Mouse (Mus musculus): ENCODE measurements around the gene Hnf1a. TPM values are rescaled to one million over a fixed set of nuclear protein-coding genes. Genes with fewer than 3 reads are reported as not detected.

The Hnf1a gene
- total RNA-seq, 1 experiment from 2014 or later = not detected

DNA sequence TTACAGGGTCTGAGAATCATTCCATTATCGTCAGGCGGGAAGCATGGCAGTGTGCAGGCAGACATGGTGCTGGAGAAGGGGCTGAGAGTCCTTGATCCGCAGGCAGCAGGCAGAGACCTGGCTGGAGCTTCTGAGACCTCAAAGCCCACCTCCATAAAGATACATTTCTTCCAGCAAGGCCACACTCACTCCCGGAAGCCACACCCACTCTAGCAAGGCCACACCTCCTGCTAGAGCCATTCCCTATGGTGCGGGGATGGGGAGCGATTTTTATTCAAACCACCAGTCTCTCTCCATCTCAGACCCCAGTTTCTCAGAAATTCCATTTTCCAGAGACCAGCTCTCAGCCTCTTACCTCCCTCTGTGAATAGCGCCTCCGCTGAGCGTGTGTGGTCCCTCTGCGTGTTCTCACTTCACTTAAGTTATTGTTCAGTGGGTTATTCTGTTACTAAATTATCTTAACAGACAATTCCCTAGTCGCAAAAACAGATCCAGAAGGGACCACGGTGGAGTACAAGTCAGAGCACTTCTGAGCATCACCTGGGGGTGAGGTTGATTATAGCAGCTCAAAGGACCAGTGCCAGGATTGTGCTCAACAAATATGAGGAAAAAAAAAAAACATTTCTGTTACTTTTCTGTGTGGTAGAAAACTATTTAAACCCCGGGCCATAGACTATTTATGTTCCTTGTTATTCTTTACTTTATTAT lies 62.1 kb downstream of the Hnf1a start:
- no peak for ATAC-seq (replicated peaks; ENCODE audit: low read depth, poor library complexity, severe bottlenecking)

GRCm38 (mm10) chr5:114902413-114902812 lies 68.5 kb downstream of the Hnf1a start:
- peak; percentile 79 for ATAC-seq (replicated peaks; ENCODE audit: low read depth, poor library complexity, severe bottlenecking)

Other genes starting within 250 kb of the Hnf1a start
- 365 and 466 TPM in 2 replicates for gene Ankrd13a, start 196.4 kb downstream of the Hnf1a start, total RNA-seq (2017)
- gene Git2, start 195.6 kb downstream of the Hnf1a start, total RNA-seq (2017) = 80.9 and 86.3 TPM in 2 replicates
- gene 1500011B03Rik, start 147.6 kb downstream of the Hnf1a start, total RNA-seq (2017) = 59.4 and 74.8 TPM in 2 replicates
- not detected in 2 replicates for gene 4930519G04Rik, start 117.4 kb downstream of the Hnf1a start, total RNA-seq (2017)
- gene Gm9936, start 112.4 kb downstream of the Hnf1a start, total RNA-seq (2017) = not detected in 2 replicates
- gene Oasl2, start 74.2 kb downstream of the Hnf1a start, total RNA-seq (2017) = 9.4 and 10.8 TPM in 2 replicates
- gene Oasl1, start 47.9 kb downstream of the Hnf1a start, total RNA-seq (2017) = 3.3 and 4.3 TPM in 2 replicates
- gene 2210016L21Rik, start 28.9 kb downstream of the Hnf1a start, total RNA-seq (2017) = 17.3 and 18.3 TPM in 2 replicates
- 30.9 and 34.4 TPM in 2 replicates for gene Sppl3, start 40.0 kb upstream of the Hnf1a start, total RNA-seq (2017)
- 1.2 TPM in 1 of 2 replicates, not detected in the other for gene Gm10401, start 127.2 kb upstream of the Hnf1a start, total RNA-seq (2017)
- gene Acads, start 148.3 kb upstream of the Hnf1a start, total RNA-seq (2017) = 19.5 and 32.2 TPM in 2 replicates
- 11.1 and 14.7 TPM in 2 replicates for gene Unc119b, start 163.9 kb upstream of the Hnf1a start, total RNA-seq (2017)
- gene Mlec, start 187.1 kb upstream of the Hnf1a start, total RNA-seq (2017) = 186 and 210 TPM in 2 replicates
- gene Cabp1, start 223.3 kb upstream of the Hnf1a start, total RNA-seq (2017) = not detected in 2 replicates